Mouse (Mus musculus) CH12.LX (cell line): ENCODE data around the gene Zcwpw1. TPM values are rescaled to one million over a fixed set of nuclear protein-coding genes. Genes with fewer than 3 reads are reported as not detected.
A peak's percentile ranks its signal among the peaks of the same experiment; 100 is the strongest.

Experiments used
- DNase-seq: peaks from one replicate; pipeline ENCODE4 v3.0.0-alpha.2; 2013; ENCODE audit errors: extremely low read depth
- H3K27ac ChIP-seq: 2 replicates; pipeline ENCODE4 v1.5.1; 2012; ENCODE audit warnings: low read depth, mild to moderate bottlenecking, control low read depth, moderate library complexity; ENCODE audit not compliant: insufficient read depth
- H3K27me3 ChIP-seq: replicated peaks from 2 replicates; pipeline ENCODE3; 2012; ENCODE audit warnings: inconsistent platforms
- H3K36me3 ChIP-seq, 2 experiments: replicated peaks in 1 of 2; 2 replicates each; pipeline versions ENCODE3 to v1.6.1; 2012; ENCODE audit warnings: inconsistent platforms in 1 of 2, low read length in 1 of 2, mild to moderate bottlenecking in 1 of 2, mixed read lengths in 1 of 2, moderate library complexity in 1 of 2; ENCODE audit not compliant: control insufficient read depth in 1 of 2, insufficient read depth in 1 of 2
- H3K4me1 ChIP-seq, 2 experiments: 2 replicates each; pipeline ENCODE4 v1.6.1; 2012; ENCODE audit warnings: inconsistent platforms in 1 of 2, moderate library complexity in 1 of 2; ENCODE audit not compliant: insufficient read depth in 2 of 2, control insufficient read depth in 1 of 2
- H3K4me2 ChIP-seq: 2 replicates; pipeline ENCODE4 v1.6.1; 2012; ENCODE audit warnings: low read depth, mild to moderate bottlenecking, control low read depth; ENCODE audit not compliant: poor library complexity, insufficient read depth, severe bottlenecking
- H3K4me3 ChIP-seq, 3 experiments: fragments of 150-350 bp in 1 of 3; sonication (generic) in 1 of 3; replicated peaks in 1 of 3; 2 replicates each; pipeline versions ENCODE3 to v1.5.1; 2011 to 2012; ENCODE audit warnings: low read depth in 2 of 3, low read length in 2 of 3, mild to moderate bottlenecking in 2 of 3, moderate library complexity in 2 of 3, control low read depth in 1 of 3, improper control_type of control experiment in 1 of 3, inconsistent platforms in 1 of 3, mixed read lengths in 1 of 3; ENCODE audit not compliant: poor library complexity in 1 of 3
- H3K79me2 ChIP-seq: replicated peaks from 2 replicates; pipeline ENCODE4 v1.6.1; 2012; ENCODE audit warnings: mild to moderate bottlenecking, moderate library complexity; ENCODE audit not compliant: control insufficient read depth, poor library complexity, insufficient read depth, severe bottlenecking; ENCODE audit errors: extremely low read depth
- H3K9ac ChIP-seq: 2 replicates; pipeline ENCODE4 v1.6.1; 2012; ENCODE audit warnings: low read depth, mild to moderate bottlenecking, control low read depth, moderate library complexity; ENCODE audit not compliant: insufficient read depth
- H3K9me3 ChIP-seq: replicated peaks from 2 replicates; pipeline ENCODE3; 2012; ENCODE audit warnings: low read length, inconsistent platforms, mixed read lengths
- CTCF ChIP-seq, 2 experiments: IDR thresholded peaks in 1 of 2; conservative IDR thresholded peaks in 1 of 2; 2 replicates each; pipeline ENCODE4 v1.5.1; 2011 to 2012; ENCODE audit warnings: low read depth in 2 of 2, low read length in 2 of 2, improper control_type of control experiment in 1 of 2, inconsistent platforms in 1 of 2, mild to moderate bottlenecking in 1 of 2, moderate library complexity in 1 of 2
- E2F4 ChIP-seq: IDR thresholded peaks from 2 replicates; pipeline ENCODE4 v1.6.1; 2011; ENCODE audit warnings: low read depth, low read length, improper control_type of control experiment; ENCODE audit not compliant: insufficient replicate concordance
- ELF1 ChIP-seq: IDR thresholded peaks from 2 replicates; pipeline ENCODE4 v1.6.1; 2014; ENCODE audit warnings: low read depth, mild to moderate bottlenecking, inconsistent platforms, low read length, improper control_type of control experiment
- HCFC1 ChIP-seq: IDR thresholded peaks from 2 replicates; pipeline ENCODE4 v1.6.1; 2012; ENCODE audit warnings: low read depth, mild to moderate bottlenecking, inconsistent platforms, low read length, improper control_type of control experiment
- IRF4 ChIP-seq: IDR thresholded peaks from 2 replicates; pipeline ENCODE4 v1.6.1; 2014; ENCODE audit warnings: low read depth, mild to moderate bottlenecking, inconsistent platforms, low read length, improper control_type of control experiment
- JUND ChIP-seq: conservative IDR thresholded peaks from 2 replicates; pipeline ENCODE4 v1.6.1; 2011; ENCODE audit warnings: low read depth, low read length, improper control_type of control experiment
- MAZ ChIP-seq: IDR thresholded peaks from 2 replicates; pipeline ENCODE4 v1.6.1; 2012; ENCODE audit warnings: low read depth, mild to moderate bottlenecking, inconsistent platforms, low read length, improper control_type of control experiment, moderate library complexity
- POLR2A ChIP-seq: IDR thresholded peaks from 2 replicates; pipeline ENCODE4 v1.6.1; 2011; ENCODE audit warnings: low read depth, mild to moderate bottlenecking, improper control_type of control experiment, low read length
- POLR2AphosphoS2 ChIP-seq: IDR thresholded peaks from 2 replicates; pipeline ENCODE4 v1.6.1; 2011; ENCODE audit warnings: low read depth, low read length, improper control_type of control experiment
- RCOR1 ChIP-seq: conservative IDR thresholded peaks from 2 replicates; pipeline ENCODE4 v1.6.1; 2012; ENCODE audit warnings: low read depth, mild to moderate bottlenecking, inconsistent platforms, low read length, improper control_type of control experiment
- SMC3 ChIP-seq: IDR thresholded peaks from 2 replicates; pipeline ENCODE4 v1.6.1; 2011; ENCODE audit warnings: low read depth, low read length, improper control_type of control experiment
- UBTF ChIP-seq: IDR thresholded peaks from 2 replicates; pipeline ENCODE4 v1.6.1; 2012; ENCODE audit warnings: low read depth, mild to moderate bottlenecking, inconsistent platforms, low read length, improper control_type of control experiment, moderate library complexity
- dilution Hi-C: fragments of 300-500 bp; cut with MboI; formaldehyde crosslinking; loops from 2 replicates; pipeline ENCODE4 v1.14.3; 2020; ENCODE audit warnings: low sequenced_read_pairs; ENCODE audit not compliant: extremely low pct_unique_long_range_greater_than_20kb, extremely low pct_ligation_motif_present
- in situ Hi-C: fragments of 300-500 bp; cut with MboI; formaldehyde crosslinking; loops from 3 replicates; pipeline ENCODE4 v1.14.3; 2019; ENCODE audit warnings: low sequenced_read_pairs, low pct_ligation_motif_present, low pct_unique_long_range_greater_than_20kb, mixed read lengths
- polyA plus RNA-seq: library from polyadenylated mRNA; unstranded; fragments of >175 nt; gene quantifications from 2 replicates; pipeline ENCODE4 v1.2.1, GENCODE M21; 2012; ENCODE audit warnings: low read depth; ENCODE audit not compliant: insufficient read length
- total RNA-seq, 2 experiments: library from RNA; depleted of rRNA; stranded (reverse); fragments of 300-350 nt in 1 of 2; fragments of >200 nt in 1 of 2; gene quantifications; 2 replicates each; pipeline ENCODE4 v1.2.3; 2012 to 2014

The Zcwpw1 gene
- total and polyA plus RNA-seq, 3 experiments, result 1.3 to 3.0 (median 2.8) TPM

- TF ChIP-seq IRF4, result no peak
These were observed 47.1 kb upstream of the Zcwpw1 start (continued) for GRCm38 (mm10) chr5:137740506-137740905.

- no peak within 1 kb of the TSS for H3K27ac ChIP-seq
- DNase-seq, result peak; percentile 52
- H3K9ac ChIP-seq, result peak within 1 kb of the TSS; percentile 4; the same call in 1 of the 2 replicates
- peaks cover 0 to 25% of the 10 kb centered on the region in 2 experiments; a peak in 2 of 4 replicates for H3K4me1 ChIP-seq
- H3K79me2 ChIP-seq, result no peaks in the 10 kb centered on the region
- no peaks in the 10 kb centered on the region for H3K36me3 ChIP-seq
- dilution Hi-C loops, result no loop called here
- H3K9me3 ChIP-seq, result no peaks in the 10 kb centered on the region
- peak within 1 kb of the TSS; percentile 35 to 57 (median 48) for H3K4me3 ChIP-seq
- H3K27me3 ChIP-seq, result peaks cover 10% of the 10 kb centered on the region
- in situ Hi-C loops, result no loop called here
- TF ChIP-seq SMC3 (peak; percentile 55), E2F4 (0 out of 2 replicates have a peak, but pooled peaks have one; percentile 36), CTCF (conservative IDR thresholded peaks at IDR 0.05 in 1 of 2, IDR thresholded peaks at IDR 0.05 in 1 of 2; ENCODE audit: low read depth in 2 of 2, low read length in 2 of 2) (peak in 1 of 2 experiments; percentile 71; a peak in 2 of 4 replicates), POLR2A (peak; percentile 34; the same call in 1 of the 2 replicates), MAZ (peak; percentile 86), JUND (no peak), UBTF (no peak)
- H3K4me2 ChIP-seq, result peak within 1 kb of the TSS; percentile 39
These were observed 46.3 kb upstream of the Zcwpw1 start, which contains the start of gene Nyap1 for GRCm38 (mm10) chr5:137741023-137741931. Gene Nyap1, minus strand, starts transcription at chr5:137741607.

- Histone ChIP-seq H3K79me2 (peaks cover 6% of the 10 kb centered on the region), H3K4me2 (no peak overlapping the region), H3K9me3 (no peaks in the 10 kb centered on the region), H3K27me3 (peaks cover 10% of the 10 kb centered on the region), H3K4me1 (peaks cover 0 to 25% of the 10 kb centered on the region in 2 experiments; a peak in 2 of 4 replicates), H3K9ac (no peak overlapping the region), H3K27ac (no peak overlapping the region), H3K4me3 (no peak overlapping the region), H3K36me3 (no peaks in the 10 kb centered on the region)
- DNase-seq, result no peak
- in situ Hi-C loops (no loop called here), dilution Hi-C loops (no loop called here)
- TF ChIP-seq HCFC1 (no peak), POLR2AphosphoS2 (no peak), RCOR1 (no peak), IRF4 (no peak), ELF1 (no peak)
These were observed 45.5 kb upstream of the Zcwpw1 start for GRCm38 (mm10) chr5:137742048-137742447.
